Mouse (Mus musculus) kidney, adult 11 months (tissue): ENCODE measurements at regions not wholly inside any gene's neighbourhood (a gene's known extent, or its start where the extent isn't known, plus 50 kb on each side); places are given as distances from the start of the nearest gene placed in this dataset.

Experiments used
- DNase-seq: peaks from one replicate; pipeline ENCODE4 v3.0.0; 2022

DNA sequence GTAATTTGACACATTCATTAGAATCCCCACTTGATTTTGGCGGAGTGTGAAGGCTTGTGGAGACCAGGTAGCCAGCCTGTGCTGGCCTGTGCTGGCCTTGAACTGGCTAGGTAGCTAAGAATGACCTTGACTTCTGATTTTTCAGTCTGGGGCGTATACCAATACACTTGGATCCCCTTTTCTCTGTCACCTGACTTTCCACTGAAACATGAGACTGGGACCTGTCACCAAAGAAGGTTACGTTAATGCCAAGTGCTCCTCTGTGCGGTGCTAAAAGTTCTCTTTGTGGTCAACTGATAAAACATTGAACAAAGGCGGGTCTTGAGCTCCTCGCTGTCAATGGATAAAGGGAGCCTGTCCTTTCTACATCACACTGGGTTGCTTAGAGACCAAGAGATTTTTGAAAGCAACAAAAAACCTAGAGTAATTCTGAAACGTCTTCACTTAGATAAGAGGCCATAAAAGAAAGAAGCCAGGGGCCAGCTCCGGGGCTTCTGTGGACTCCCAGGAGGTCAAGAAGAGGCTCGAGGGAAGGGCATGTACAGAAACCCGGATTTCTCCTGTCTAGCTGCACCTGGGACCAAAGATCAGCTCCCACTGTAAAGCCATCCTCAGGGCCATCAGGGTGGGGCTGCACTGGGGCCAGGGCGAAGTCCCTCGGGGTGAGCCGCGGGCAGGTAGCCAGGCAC lies 109.0 kb upstream of the Egln3 start:
- peak; percentile 54 for DNase-seq

DNA sequence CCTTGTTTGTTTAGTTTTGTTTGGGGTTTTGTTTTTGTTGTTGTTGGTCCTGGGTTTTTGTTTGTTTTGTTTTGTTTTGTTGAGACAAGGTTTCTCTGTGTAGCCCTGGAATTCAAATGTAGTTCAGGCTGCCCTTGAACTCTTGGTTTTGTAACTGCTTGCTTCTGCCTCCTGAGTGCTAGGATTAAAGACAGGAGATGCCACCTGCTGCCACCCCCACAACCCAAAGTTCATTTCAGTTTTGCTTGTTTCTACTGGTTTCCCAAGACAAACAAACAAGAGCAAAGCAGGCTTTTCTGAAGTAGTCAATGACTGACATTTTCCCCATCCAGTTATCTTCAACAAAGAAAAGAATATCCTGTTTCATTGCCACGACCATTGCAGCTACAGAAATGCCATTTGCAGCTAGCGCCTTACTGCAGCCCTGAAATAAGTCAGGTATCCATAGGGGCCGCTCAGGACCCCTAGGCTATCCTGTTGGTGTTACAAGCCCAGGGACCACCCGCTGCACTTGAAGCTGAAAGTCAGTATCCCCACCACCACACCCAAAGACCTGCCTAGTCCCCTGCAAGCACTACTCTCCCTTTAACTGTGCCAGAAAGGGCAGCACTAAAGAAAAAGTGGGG lies 108.3 kb upstream of the Egln3 start:
- no peak for DNase-seq

DNA sequence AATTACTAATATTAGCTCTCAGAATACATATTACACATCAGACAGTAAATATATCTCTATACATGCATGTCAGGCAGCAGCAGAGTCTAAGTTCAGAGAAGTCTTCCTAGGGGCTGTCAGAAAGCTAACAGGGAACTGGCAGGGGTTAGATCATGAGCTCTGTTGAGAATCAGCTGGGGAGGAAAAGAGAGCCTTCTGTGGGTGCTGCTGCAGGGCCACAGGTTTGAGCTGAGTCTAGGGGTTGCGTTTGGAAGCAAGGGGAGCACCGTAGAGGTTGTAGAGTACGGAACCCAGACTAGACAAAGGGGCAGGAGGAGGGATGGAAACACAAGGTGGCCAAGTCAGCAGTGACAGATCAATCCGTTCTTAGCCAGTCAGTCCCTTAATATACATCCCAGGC lies 106.2 kb upstream of the Egln3 start:
- no peak for DNase-seq

DNA sequence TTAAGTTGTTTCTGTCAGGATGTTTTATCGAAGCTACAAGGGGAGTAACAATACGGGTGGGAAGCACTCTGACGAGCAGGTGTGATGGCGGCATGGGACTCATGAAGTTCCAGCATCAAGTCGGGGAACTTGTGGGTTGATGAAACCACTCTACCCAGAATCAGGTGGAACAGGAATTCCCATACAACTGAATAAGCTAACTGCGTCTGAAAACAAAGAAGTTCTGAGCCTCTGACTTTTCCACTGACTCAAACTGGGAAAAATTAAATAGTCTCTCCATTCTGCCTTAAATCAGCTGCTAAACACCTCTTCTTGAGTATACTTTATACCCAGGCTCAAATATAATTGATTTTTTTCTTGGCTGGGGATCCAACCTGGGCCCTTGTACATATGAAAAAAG lies 105.6 kb upstream of the Egln3 start:
- no peak for DNase-seq

DNA sequence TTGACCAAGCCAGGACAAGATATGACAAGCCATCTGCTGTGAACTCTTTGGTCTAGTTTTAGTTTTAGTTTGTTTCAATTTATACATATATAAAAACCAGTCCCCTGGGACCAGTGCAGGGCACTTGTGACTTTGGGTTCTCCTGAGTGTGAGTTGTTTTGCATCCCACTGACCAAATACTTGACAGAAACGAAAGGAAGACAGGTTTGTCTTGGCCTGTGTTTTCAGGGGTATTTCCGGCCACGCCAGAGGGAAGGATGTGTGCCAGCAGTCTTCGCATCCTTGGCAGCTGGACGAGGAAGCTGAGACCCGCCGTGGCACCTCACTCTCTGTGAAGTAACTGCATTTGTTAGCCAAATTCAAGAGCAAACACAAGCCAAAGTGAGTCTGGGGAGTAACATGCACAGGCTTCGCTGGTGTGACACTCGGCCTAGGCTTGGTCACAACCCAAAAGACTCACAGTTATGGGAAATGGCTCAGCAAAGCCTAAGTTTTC lies 101.5 kb upstream of the Egln3 start:
- DNase-seq = no peak

DNA sequence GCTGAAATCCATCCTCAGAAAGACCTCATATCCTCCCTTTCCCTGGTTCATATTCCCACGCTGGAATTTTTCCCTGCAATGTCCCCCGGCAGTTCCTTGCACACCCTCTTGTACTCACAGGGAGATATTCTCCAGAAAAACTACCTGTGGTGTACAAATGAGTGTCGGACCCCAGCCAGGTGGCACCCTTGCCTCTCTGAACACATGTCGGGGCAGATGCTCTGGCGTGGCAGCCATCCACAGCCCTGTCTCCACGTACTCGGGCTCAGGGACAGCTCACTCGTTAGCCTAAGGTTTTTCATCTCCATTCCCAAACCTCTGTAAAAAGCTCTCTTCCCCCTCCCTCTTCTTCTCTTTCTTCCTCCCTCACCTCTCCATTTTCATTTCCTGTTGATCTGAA lies 100.1 kb upstream of the Egln3 start:
- DNase-seq = no peak

DNA sequence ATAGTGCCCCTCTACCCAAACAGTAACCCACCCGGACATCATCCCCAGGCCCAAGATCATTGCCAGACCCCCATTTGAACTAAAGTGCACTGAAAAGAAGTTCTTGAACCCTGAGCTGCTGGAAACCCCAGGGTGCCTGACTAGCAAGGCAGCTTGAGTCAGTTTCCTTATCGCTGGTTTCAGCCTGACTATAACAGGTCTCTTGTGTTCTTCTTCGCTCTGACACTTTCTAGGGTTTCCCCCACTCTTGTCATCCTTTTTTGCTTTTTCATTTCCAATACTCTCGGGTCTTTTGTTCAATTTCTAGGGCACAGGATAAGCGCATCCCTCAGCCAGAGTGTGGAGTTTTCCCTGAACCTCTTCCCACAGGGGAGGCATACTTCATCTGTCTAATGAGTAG lies 95.8 kb upstream of the Egln3 start:
- DNase-seq = no peak

DNA sequence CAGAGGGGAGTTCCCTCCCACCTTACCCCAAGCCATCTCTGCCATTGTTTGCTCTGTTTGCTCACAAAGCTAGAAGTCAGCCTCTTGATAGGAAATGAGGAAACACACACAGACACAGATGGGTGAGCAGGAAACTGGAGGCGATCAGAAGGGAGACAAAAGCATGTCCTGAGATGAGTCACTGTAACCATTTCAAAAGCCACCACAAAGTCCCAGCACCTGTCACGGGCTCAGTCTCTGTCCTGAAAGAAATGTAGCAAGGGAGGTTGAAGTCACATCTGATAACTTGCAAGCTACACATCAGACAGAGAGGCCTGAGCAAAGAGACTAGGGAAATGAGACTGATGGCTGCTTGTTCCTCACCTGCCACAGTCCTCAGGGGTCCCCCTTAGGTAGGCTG lies 89.6 kb upstream of the Egln3 start:
- DNase-seq = no peak

DNA sequence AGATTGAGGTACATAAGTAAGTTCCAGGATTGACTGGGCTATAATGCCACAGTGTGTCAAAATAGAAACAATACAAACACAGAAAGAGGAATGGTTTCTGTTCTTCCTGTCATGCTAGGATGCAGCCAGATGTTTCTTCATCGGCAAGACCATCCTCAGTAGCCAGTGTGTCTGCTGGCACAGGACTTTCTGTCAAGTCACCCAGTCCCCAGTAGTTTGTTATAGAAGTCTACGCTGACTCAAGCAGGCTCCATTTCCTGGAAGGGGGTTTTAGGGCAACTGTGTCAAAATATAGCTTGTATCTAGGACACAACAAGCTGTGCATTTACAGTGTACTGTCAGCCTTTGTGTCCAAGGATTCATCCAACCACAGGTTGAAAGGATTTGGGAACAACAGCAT lies 86.7 kb upstream of the Egln3 start:
- no peak for DNase-seq

DNA sequence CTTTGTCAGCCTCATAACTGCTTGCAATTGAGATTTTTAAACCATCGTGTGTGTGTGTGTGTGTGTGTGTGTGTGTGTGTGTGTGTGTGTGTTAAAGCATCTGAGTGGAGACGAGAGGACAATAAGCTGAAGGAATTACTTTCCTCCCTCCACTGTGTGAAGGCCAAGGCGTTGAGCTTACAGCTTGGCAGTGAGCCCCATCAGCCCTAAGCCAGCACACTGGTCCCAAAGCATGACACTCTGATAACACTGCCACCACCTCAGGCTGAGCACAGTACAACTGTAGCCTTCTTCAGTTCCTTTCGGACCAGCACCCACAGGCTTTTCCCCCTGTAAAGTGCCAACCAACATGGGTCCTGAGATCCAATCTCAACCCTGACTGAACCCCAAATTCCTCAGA lies 85.1 kb upstream of the Egln3 start:
- no peak for DNase-seq

DNA sequence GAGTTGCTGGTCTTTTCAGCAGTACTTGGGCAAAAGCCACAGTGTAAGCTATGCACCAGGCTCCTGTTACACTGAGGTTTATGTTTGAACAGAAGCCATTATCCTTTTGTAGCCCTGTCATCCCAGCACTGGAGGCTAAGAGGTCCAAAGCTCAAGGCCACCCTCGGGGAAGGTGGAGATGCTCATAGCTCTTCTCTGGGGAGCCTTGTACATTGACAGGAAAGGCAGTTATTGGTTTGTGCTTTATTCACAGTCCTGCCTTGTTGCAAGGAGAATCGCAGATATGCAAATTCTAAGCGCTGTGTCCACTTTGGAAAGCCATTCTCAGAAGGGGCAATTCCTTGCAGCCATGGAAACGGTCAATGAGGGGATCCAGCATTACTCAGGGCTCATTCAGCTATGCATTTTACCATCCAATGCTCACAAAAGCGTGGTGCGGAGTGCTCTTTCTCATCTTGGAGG lies 84.4 kb upstream of the Egln3 start:
- no peak for DNase-seq

DNA sequence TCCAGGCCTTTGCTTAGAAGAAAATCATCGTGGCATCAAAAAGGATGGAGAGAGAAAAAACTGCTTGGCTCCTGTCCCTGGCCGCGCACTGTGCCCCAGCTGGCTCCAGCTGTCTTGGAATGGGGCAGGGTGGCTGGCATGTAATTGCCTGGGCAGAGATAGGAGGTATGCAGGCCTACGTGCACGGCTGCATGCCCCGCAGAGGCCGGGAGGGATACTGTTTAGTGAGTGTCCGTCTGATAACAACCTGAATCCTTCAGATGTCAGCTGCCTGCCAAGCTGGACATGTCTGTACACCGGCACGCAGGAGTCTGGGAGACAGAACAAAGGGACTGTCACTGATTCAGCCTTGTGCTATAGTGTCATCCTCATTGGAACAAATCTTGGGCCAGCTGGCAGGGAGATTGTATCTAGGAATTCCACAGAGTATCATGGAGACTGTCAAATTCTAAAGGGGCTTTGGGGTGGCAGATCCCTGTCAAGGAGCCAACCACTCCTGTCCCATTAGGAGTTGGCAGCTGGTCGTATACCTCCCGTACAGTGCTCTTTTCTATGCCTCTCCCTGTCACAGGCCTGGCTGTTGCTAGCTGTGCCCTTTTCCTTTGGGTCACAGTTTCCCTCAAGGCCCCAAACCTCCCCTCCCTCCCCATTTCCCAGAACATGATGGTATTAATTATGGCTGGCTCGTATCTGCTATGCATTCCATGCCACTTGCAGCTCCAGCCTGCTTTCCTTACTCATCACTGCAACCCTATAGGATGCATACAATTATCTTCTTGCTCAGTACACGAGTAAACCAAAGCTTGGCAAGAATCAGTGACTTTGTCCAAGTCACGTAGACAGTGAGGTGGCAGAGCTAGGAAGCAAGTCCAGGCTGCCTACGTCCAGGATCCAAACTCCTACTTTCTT lies 83.5 kb upstream of the Egln3 start:
- DNase-seq = no peak

DNA sequence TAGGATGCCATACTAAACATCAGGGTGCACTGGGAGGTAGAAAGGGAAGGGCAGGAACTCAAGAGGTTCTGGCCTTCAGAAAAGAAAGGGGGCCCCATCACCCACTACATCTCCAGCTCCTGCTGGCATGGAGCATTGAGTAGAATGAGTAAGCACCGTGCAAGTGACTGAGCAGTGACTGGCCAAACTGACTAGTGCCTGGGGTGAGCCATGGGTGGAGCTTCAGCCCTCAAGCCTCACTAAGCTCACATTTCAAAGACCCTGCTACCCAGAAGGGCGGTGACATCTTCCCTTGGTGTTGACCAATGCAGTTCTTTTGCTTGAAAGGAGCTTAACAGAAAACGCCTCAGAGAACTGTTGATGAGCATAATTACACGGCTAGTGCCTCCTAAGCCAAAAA lies 80.0 kb upstream of the Egln3 start:
- DNase-seq = no peak

DNA sequence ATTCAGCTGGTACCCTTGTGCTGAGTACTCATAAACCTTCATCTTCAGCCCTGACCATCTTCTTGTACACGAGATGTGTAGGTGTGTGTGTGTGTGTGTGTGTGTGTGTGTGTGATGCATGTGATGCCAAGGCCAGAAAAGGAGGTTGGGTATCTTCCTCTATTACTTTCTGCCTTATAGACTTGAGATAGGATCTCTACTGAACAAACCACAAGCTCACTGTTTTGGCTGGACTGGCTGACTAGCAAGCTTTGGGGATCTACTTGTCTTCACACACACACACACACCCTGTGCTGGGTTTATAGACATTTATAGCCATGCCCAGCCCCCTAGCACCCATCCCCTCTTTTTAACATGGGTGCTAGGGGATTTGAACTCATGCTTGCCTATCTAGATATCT lies 79.4 kb upstream of the Egln3 start:
- no peak for DNase-seq

DNA sequence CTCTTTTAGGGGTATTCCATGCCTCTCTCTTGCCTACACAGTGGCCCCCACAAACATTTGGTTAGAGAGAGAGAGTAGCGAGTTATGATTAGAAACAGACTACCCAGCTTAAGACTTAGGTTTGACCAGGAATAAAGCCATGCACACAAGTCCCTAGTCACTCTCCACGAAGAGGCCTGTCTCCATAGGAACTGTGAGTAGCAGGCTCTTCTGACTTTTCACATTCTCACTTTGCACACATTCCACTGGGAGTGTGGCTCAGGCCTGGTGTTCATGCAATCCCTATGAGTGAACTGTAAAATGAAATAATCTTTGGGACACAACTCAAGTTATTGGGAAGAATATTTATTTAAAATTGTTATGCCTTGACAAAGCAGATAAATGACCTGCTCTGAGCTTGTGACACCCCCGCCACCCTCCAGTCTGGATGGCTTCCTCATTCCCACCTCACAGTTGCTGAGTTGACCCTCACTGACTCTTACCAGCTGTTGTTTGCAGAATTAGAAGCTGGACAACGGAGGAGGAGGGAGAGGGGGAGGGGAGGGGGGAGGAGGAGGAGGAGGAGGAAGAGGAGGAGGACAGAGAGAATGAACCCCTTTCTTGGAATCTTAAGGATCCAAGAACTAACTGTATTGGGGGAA lies 78.7 kb upstream of the Egln3 start:
- no peak for DNase-seq

DNA sequence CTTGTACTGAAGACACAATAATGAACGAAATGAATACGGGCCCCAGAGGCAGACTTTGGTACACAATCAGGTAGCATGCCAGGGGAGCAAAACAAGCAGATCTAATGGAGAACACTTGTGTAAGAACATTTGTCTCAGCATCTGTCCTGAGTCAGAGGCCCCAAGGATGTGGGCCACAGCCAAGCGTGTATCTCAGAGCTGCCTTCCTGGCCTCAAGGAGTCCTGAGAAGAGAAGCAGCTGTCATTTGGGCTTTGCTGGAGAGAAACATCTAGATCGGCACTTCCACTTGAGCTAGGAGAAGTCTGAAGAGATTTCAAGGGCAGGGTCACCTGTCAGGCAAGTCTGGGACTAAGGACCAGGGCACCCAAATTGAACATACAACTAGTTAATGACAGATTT lies 76.8 kb upstream of the Egln3 start:
- DNase-seq = no peak

DNA sequence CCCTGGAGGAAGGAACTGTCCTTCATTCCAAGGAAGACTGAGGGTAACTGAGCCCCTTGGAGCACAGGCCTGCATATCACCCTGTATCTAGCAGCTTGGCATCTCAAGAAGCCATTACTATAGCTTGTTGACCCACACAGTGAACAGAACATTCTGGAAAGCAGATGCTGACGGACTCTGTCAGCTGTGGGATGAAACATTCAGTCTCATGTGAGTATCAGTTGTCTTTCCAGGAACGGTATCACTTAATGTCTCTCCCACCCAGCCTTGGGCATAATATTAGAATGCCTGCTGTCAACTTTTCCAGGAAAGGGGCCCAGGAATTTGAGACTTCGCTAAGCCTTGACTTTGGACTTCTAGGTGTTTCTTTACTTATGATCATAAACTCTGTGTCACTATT lies 76.3 kb upstream of the Egln3 start:
- DNase-seq = no peak

DNA sequence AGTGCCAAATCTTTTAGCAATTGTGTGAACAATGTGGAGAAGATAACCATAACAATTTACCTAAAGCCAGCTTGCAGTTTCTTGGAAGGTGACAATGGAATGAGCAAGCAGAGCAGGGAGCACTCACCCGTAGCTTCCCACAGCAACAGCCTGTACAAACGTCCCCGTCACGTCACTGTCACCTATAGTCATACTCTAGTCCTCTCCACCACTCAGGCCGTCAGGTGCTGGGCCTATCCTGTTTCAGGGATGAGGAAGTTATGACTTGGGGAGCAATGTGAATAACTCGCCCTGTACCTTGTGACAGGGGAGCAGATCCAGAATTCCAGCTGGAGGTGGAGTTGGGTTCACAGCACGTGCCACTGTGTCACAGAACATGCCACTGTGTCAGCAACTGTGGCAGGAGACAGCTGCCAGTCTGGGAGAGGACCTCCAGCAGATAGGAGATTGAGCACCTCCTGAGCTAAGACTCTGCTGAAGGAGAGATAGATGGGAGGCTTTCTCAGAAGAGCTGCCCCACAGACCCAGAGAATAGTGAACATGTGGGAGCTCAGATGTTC lies 73.4 kb upstream of the Egln3 start:
- no peak for DNase-seq

DNA sequence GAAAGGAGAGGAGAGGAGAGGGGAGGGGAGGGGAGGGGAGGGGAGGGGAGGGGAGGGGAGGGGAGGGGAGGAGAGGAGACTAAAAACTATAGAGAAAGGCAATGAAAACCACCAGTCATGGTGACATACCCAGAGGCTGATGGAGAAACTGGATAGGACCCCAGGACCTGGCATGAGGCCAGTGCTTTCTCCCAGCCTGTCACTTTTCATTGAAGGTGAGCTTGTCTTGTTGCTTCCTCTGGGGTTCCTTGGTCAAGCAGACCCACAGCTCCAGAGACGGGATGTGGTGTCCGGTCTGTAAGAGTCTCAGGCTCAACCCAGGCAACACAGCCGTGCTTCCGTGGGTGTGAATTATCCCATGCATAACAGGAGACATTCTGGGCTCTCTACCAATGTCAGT lies 69.8 kb upstream of the Egln3 start:
- no peak for DNase-seq

DNA sequence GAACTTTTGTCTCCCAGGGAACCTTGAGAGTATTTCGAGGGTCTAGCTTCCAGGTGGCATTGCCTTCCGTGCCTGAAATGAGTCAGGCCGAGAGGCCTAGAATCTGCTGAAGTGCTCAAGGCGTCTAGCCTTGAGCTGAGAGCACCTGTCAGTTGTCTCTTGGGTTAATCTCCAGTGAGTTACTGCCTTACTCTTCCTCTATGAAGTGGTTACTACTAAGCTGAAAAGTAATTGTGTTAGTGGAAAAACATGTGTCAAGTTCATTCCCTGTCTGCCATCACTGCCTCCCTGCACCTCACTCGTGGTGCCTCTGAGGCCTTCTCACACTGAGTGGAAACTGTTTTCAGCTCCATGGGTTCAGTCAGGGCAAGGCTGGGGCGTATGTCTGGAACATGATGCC lies 69.0 kb upstream of the Egln3 start:
- no peak for DNase-seq

DNA sequence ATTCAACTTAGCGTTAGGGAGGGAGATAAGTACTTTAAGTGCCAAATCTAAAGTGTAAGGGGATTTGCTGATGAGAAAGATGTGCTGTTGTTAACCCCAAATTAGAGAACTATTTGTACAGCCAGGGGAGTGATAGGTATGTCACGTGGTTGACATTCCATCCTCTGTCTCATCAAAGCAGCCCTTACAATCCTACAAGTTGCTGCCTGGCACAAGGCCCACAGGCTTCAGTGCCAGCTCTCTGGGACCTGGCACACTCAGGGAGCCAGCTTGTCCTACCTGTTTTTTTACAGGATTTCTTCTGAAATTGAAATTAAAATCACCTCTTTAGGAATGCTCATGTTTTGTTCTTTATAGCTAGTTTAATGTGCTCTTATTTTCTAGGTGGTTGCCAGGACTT lies 68.6 kb upstream of the Egln3 start:
- peak; percentile 55 for DNase-seq

DNA sequence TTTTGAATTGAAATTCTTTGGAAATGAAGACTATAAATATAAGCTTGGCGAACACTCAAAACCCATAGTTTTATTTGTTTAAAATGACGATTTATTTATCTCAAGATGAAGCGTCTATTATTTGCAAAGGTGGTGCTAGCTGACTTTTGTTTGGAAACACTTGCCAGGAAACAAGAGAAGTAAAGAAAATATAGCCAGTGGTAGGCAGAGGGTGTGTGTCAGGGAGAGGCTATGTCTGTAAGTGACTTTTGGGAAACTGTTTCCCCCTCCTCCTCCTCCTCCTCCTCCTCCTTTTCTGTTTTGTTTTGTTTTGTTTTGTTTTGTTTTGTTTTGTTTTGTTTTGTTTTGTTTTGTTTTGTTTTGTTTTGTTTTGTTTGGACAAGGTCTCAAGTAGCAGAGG lies 62.2 kb upstream of the Egln3 start:
- no peak for DNase-seq
